Mouse (Mus musculus) stomach, embryonic 15.5 days (tissue): Measurements from ENCODE around the gene Mbnl2. TPM values are rescaled to one million over a fixed set of nuclear protein-coding genes. Genes with fewer than 3 reads are reported as not detected.

Source experiments
- ATAC-seq: fragments of 200-750 bp; cut with Nextera tagmentation; 2 replicates; pipeline ENCODE4 v1.8.0; 2017; ENCODE audit warnings: low read depth, moderate number of reproducible peaks, moderate TSS enrichment; ENCODE audit not compliant: insufficient read depth, low FRiP score
- H3K27ac ChIP-seq: fragments of 300-500 bp; sonication (generic); 2 replicates; pipeline ENCODE4 v1.5.1; 2015; ENCODE audit warnings: mild to moderate bottlenecking, inconsistent platforms
- H3K27me3 ChIP-seq: fragments of 300-500 bp; sonication (generic); replicated peaks from 2 replicates; pipeline ENCODE4 v1.6.1; 2015; ENCODE audit warnings: inconsistent platforms
- H3K36me3 ChIP-seq: fragments of 300-500 bp; sonication (generic); 2 replicates; pipeline ENCODE4 v1.6.1; 2015; ENCODE audit warnings: inconsistent platforms
- H3K4me1 ChIP-seq: fragments of 300-500 bp; sonication (generic); 2 replicates; pipeline ENCODE4 v1.6.1; 2015; ENCODE audit warnings: inconsistent platforms
- H3K4me2 ChIP-seq: fragments of 300-500 bp; sonication (generic); 2 replicates; pipeline ENCODE4 v1.6.1; 2015; ENCODE audit warnings: mild to moderate bottlenecking, inconsistent platforms
- H3K4me3 ChIP-seq: fragments of 300-500 bp; sonication (generic); replicated peaks from 2 replicates; pipeline ENCODE4 v1.5.1; 2015; ENCODE audit warnings: inconsistent platforms
- H3K9ac ChIP-seq: fragments of 300-500 bp; sonication (generic); 2 replicates; pipeline ENCODE4 v1.6.1; 2015; ENCODE audit warnings: inconsistent platforms
- H3K9me3 ChIP-seq: fragments of 300-500 bp; sonication (generic); 2 replicates; pipeline ENCODE4 v1.6.1; 2016; ENCODE audit warnings: inconsistent platforms
- WGBS: fragments of 180-500 bp; shearing (Covaris S2); methylation state at CpG from one replicate; pipeline ENCODE4 v1.1.7; 2015; 5-methylcytosine and 5-hydroxymethylcytosine counted together
- polyA plus RNA-seq: library from polyadenylated mRNA; unstranded; fragments of >200 nt; fragmentation: Nextera tagmentation; extraction: Ambion mirVana; gene quantifications from 2 replicates; pipeline ENCODE4 v1.2.1, GENCODE M21; 2015

Gene Mbnl2
- polyA plus RNA-seq, 1 experiment from 2014 or later, result 109 TPM

DNA sequence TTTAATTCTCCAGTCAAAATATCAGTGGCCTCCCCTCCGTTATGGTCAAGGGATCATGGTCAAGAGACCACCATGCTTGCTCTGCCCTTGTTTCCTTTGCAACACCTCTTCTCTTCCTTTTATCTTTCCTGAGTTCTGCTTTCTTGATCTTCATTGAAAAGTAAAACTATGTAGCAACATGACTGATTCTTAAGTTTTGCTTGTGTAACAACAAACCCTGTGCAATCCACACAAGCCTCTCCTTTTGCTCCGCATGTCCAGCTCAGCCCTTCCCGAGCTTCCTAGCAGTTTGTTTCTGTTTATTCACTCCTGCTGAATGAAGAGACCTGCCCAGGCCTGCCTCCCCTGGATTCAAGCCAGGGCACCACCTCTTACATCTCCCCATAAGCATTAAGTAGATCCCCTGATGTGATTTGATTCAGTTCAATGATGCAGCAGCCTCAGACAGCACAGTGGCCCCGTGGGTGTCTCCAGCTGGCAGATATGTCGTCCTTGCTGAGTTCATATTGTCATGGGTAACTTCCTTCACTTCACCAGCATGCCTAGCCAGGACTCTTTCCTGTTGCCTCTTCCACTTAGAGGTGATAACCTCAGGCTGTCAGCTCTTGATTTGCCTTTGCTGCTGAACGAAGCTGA lies 27.6 kb downstream of the Mbnl2 start:
- Histone ChIP-seq H3K36me3 (no peaks in the 10 kb centered on the region), H3K4me2 (0 out of 2 replicates have a peak overlapping the region, but pooled peaks have one; percentile 9), H3K27ac (peak overlapping the region; percentile 17), H3K27me3 (no peaks in the 10 kb centered on the region), H3K4me3 (no peak overlapping the region), H3K4me1 (peaks cover 27% of the 10 kb centered on the region), H3K9ac (no peak overlapping the region), H3K9me3 (no peaks in the 10 kb centered on the region)
- 24% methylated on average over 6 of the region's 6 CpGs for WGBS
- ATAC-seq, result no peak

DNA sequence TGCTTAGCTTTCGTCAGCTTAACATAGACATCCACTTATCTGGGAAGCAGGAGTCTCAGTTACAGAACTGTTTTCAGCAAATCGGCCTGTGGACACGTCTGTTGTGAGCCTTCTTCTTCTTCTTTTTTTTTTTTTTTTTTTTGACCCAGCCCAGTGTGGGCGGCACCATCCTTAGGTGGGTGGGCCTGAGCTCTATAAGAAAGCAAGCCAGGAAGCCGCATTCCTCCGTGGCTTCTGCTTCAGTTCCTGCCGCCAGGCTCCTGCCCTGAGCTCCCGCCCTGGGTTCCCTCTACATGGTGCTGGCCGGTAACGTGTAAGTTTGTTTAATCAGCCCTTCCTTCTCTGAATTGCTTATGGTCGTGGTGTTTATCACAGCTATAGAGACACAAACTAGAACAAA lies 30.8 kb downstream of the Mbnl2 start:
- H3K4me3 ChIP-seq, result no peak overlapping the region
- no peak overlapping the region for H3K27ac ChIP-seq
- no peak overlapping the region for H3K9ac ChIP-seq
- WGBS, result 62% methylated on average over 11 of the region's 11 CpGs
- H3K4me1 ChIP-seq, result peaks cover 36% of the 10 kb centered on the region
- no peak overlapping the region for H3K4me2 ChIP-seq
- H3K27me3 ChIP-seq, result no peaks in the 10 kb centered on the region
- ATAC-seq, result no peak
- no peaks in the 10 kb centered on the region for H3K9me3 ChIP-seq
- H3K36me3 ChIP-seq, result no peaks in the 10 kb centered on the region

DNA sequence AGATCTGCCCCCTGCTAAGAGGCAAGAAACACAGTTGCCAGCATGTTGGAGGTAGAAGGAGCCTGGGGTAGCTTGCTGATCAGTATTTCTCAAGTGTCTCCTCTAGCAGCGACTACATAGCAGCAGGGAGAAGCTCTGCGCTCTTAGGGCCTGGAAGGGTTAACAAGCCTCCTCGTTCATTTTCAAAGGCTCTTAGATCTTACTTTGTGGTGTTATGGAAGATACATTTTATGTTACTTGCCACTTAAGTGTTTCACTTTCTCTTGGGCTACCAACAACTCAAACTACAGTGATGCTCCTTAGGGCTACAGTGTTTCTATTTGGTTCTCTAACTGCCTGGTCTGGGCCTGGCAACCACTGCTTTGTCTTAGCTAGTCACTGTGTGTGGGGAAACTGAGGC lies 31.9 kb downstream of the Mbnl2 start:
- ATAC-seq, result no peak
- no peak overlapping the region for H3K9ac ChIP-seq
- WGBS, result 68% methylated on average over 3 of the region's 3 CpGs
- peaks cover 45% of the 10 kb centered on the region for H3K4me1 ChIP-seq
- H3K27me3 ChIP-seq, result no peaks in the 10 kb centered on the region
- no peaks in the 10 kb centered on the region for H3K9me3 ChIP-seq
- H3K36me3 ChIP-seq, result no peaks in the 10 kb centered on the region
- 0 out of 2 replicates have a peak overlapping the region, but pooled peaks have one; percentile 49 for H3K27ac ChIP-seq
- no peak overlapping the region for H3K4me3 ChIP-seq
- no peak overlapping the region for H3K4me2 ChIP-seq

DNA sequence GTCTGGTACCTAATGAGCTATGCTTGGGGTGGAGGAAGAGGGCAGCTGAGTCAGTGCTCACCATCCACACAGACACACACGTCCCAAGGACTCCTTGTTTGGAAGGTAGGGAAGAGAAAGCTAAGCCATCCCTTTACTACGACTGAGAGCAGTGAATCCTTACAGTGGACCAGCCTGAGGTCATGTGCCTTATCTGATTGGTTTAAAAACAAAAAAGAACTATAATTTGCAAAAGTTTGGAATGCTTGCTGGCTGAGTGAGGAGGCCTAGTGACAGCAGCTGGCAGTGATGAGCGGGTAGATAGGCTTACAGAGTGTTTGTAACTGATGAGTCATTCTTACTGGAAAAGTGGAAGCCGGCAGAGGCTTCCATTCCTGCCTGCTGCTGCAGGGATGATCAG lies 32.5 kb downstream of the Mbnl2 start:
- no peaks in the 10 kb centered on the region for H3K36me3 ChIP-seq
- H3K9ac ChIP-seq, result no peak overlapping the region
- no peak overlapping the region for H3K4me2 ChIP-seq
- ATAC-seq, result no peak
- H3K27me3 ChIP-seq, result no peaks in the 10 kb centered on the region
- no peak overlapping the region for H3K4me3 ChIP-seq
- H3K9me3 ChIP-seq, result no peaks in the 10 kb centered on the region
- H3K4me1 ChIP-seq, result peaks cover 47% of the 10 kb centered on the region
- 33% methylated on average over 4 of the region's 4 CpGs for WGBS
- peak overlapping the region; percentile 49; the same call in 1 of the 2 replicates for H3K27ac ChIP-seq

DNA sequence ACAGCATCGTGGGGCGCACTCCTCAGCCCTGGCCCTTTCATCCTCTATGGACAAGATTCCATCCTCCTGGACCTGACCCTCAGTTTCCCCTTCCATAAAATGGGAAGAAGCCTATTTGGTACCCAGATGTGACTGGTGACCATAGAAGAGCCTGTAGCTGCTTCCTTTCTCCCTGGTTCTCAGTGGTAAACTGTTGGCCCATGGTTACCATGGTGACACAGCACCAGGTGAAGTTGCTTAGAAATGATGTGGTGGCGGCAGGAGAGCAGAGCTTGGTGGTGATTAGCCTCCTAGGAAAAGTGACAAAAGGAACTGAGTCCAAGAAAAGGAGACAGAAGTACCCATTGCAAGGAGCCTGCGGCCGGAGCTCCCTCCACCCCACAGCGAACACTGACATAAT lies 34.2 kb downstream of the Mbnl2 start:
- Histone ChIP-seq H3K27me3 (no peaks in the 10 kb centered on the region), H3K9ac (no peak overlapping the region), H3K4me3 (no peak overlapping the region), H3K9me3 (no peaks in the 10 kb centered on the region), H3K36me3 (no peaks in the 10 kb centered on the region), H3K4me1 (peaks cover 44% of the 10 kb centered on the region; the same call in 1 of the 2 replicates), H3K4me2 (no peak overlapping the region), H3K27ac (peak overlapping the region; percentile 75; the same call in 1 of the 2 replicates)
- 87% methylated on average over 6 of the region's 6 CpGs for WGBS
- no peak for ATAC-seq

DNA sequence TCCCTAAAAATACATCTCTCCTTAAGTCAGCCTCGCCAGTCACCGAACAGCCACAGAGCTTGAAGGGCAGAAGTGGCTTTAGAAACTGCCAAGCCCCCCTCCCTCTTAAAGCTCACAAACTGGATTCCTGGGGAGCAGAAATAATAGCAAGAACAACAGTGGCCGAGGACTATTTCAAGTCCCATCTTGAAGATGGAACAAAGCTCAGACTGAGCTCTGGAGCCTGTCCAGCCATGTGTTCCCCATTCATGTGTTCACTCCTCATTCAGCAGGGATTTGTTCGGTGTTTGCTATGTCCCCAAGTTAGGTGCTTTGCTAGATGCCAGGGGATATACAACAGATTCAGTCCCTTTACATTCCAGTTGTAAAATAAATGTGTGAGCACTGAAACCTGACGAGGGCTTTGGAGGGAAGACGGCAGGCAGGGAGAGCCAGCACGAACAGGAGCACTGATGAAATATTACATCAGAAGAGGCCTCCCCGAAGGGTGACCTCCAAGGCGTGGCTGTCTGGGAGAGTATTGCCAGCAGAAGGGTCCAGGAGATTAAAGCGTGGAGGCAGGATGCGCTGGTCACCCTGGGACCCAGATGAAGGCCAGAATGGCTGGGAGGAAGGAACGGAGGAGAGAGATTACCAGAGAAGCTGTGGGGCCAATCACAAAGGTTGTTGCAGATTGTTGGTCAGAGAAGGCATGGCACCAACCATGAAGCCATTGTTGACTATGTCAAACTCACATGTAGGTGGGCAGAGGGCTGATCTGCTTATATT lies 36.0 kb downstream of the Mbnl2 start:
- Histone ChIP-seq H3K36me3 (no peaks in the 10 kb centered on the region), H3K4me3 (no peak overlapping the region), H3K9me3 (no peaks in the 10 kb centered on the region), H3K4me2 (no peak overlapping the region), H3K9ac (no peak overlapping the region), H3K4me1 (peaks cover 50% of the 10 kb centered on the region; the same call in 1 of the 2 replicates), H3K27me3 (no peaks in the 10 kb centered on the region), H3K27ac (peak overlapping the region; percentile 75)
- WGBS, result 65% methylated on average over 12 of the region's 12 CpGs
- no peak for ATAC-seq

DNA sequence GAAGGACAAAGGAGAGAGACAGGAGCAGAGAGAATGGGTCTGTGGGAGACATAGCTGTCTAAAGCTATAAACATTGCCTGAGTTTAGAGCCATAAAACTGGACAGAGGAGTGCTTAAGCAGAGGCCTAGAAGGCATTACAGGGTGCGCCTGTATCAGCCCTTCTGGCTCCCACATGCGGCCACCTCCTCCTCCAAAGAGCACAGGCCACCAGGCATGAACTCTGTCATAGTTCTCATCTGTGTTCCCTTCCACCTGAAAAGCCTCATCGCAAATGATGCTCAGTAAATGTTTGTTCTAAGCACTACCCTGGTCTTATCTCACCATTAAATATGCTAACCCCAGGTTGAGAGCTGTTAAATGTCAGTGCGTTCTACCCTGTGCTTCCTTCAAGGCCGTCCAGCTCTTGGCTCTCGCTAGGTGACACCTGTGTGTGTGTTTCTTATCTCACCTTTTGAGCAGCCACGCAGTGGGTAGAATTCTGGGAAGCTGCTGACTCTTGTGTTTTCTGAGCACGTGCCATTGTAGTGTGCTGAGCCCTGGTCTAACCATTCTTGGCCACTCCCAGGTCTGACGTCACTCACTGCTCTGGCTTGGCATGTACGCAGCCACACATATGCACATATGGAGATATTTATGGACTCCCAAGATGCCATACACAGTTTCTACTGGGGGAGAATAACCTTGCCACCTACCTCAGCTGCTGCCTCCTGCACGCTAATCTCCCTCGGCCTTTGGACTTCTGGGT lies 37.4 kb downstream of the Mbnl2 start:
- Histone ChIP-seq H3K27me3 (no peaks in the 10 kb centered on the region), H3K4me2 (peak overlapping the region; percentile 27), H3K9ac (no peak overlapping the region), H3K9me3 (no peaks in the 10 kb centered on the region), H3K4me3 (no peak overlapping the region), H3K27ac (peak overlapping the region; percentile 88), H3K36me3 (no peaks in the 10 kb centered on the region), H3K4me1 (peaks cover 44% of the 10 kb centered on the region; the same call in 1 of the 2 replicates)
- peak; percentile 91 for ATAC-seq
- 63% methylated on average over 12 of the region's 12 CpGs for WGBS

DNA sequence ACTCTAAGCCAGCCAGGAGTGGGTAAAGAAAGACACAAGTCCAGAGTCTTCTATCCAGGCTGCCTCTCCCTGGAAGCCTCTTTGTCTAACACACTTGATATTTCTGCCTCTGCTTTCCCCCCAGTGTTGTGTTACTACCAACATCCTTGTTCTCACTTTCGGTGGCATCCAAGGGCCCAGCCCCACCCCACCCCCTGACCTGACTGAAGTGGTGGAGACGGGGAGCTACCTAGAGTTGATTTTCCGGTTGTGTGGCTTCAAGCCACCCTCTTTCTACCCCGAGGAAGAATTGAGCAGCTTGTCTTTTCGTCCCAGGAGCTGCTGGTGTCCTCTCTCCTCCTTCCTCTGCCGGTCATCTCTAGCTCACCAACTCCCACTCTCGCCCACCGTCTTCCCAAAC lies 38.0 kb downstream of the Mbnl2 start:
- H3K9me3 ChIP-seq, result no peaks in the 10 kb centered on the region
- peak overlapping the region; percentile 30 for H3K4me2 ChIP-seq
- no peaks in the 10 kb centered on the region for H3K36me3 ChIP-seq
- H3K9ac ChIP-seq, result no peak overlapping the region
- no peak overlapping the region for H3K4me3 ChIP-seq
- WGBS, result 76% methylated on average over 8 of the region's 8 CpGs
- ATAC-seq, result peak; percentile 54
- H3K27ac ChIP-seq, result peak overlapping the region; percentile 88
- H3K4me1 ChIP-seq, result peaks cover 41% of the 10 kb centered on the region; the same call in 1 of the 2 replicates
- H3K27me3 ChIP-seq, result no peaks in the 10 kb centered on the region

DNA sequence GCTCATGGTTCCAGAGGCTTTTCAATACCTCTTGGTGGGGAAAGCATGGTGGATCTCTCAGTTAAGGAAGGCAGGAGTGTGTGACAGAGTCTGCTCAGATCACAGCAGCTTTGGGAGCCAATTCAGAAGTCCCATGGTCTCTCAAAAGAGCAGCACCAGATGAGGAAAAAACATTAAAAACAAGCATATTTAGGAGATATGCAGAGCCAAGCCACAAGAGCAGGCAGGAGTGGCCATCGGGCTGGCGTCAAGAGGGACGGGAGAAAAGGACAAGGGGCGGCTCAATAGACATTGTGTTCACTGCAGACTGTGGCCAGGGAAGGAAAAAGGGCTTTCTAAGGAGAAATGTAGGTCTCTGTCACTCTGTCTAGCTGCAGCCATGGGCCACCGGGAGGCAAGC lies 40.3 kb downstream of the Mbnl2 start:
- Histone ChIP-seq H3K9ac (no peak overlapping the region), H3K4me1 (peaks cover 35% of the 10 kb centered on the region; the same call in 1 of the 2 replicates), H3K36me3 (no peaks in the 10 kb centered on the region; the same call in 1 of the 2 replicates), H3K9me3 (no peaks in the 10 kb centered on the region), H3K4me3 (no peak overlapping the region), H3K4me2 (no peak overlapping the region), H3K27me3 (no peaks in the 10 kb centered on the region), H3K27ac (no peak overlapping the region)
- WGBS, result 79% methylated on average over 5 of the region's 5 CpGs
- no peak for ATAC-seq

DNA sequence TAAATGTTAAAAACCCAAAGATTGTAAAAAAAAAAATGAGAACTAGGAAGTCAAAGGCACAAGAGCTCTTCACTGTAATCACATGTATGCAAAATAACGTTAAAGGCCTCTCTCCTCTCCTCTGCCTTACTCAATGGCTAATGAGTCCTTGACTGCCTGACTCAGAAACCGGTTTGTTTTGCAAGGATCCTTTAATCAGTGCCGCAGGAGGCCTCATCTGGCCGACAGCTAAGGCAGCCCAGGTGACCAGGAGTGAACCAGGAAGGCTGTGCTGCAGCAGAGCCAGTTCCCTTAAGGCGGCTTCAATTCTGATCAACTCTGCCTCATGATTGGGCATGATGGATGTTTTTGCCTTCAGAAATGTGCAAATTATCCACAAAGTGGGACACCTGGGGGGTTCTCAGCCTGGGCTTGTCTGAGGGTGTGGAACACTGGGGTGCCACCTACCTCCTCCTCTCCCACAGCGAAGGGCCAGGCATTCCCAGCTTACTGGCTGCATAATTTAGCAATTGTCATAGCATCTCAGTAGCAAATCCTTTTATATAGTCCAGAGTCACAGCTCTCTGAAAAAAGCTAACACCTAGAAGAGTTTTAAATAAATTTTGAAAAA lies 43.0 kb downstream of the Mbnl2 start:
- no peak overlapping the region for H3K4me2 ChIP-seq
- H3K36me3 ChIP-seq, result no peaks in the 10 kb centered on the region; the same call in 1 of the 2 replicates
- 42% methylated on average over 6 of the region's 6 CpGs for WGBS
- no peak overlapping the region for H3K4me3 ChIP-seq
- ATAC-seq, result peak; percentile 82
- peak overlapping the region; percentile 71 for H3K27ac ChIP-seq
- no peak overlapping the region for H3K9ac ChIP-seq
- H3K9me3 ChIP-seq, result no peaks in the 10 kb centered on the region
- peaks cover 21% of the 10 kb centered on the region; the same call in 1 of the 2 replicates for H3K4me1 ChIP-seq
- H3K27me3 ChIP-seq, result no peaks in the 10 kb centered on the region

DNA sequence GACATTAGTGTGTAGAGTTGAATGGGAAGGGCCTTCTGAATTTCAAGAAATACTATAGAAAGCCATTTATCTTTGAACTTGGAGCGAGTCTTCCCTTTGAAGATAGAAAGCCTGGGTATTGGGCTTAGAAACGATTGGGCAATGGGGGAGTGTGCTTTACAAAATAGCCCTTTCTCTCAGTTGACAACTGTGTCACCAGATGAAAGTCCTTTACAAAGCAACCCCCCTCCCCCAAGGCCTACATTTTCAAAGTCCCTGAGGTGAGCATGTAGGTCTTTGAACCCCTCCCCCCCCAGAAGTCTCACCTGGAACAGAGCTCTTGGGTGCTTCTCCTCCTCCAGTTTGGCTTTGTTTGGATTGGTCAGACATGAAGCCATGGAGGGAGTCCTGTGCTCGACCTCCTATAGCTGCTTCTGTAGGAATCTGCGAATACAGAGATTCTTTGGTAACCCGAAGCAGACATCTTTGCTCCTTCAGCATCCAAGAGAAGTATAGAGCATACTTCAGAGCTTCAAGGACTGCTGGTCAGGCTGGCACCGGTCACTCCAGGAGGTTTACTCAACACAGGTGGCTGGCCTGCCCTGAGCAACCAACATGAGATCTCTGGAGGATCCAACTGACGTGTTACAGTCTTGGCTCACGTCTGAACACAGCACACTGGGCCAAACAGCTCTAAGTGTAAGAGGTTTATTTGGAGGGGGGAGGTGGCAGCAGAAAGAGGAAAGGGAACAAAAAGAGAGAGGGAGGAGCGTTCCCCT lies 43.7 kb downstream of the Mbnl2 start:
- peaks cover 22% of the 10 kb centered on the region for H3K4me1 ChIP-seq
- H3K9ac ChIP-seq, result no peak overlapping the region
- H3K27ac ChIP-seq, result peak overlapping the region; percentile 5; the same call in 1 of the 2 replicates
- no peaks in the 10 kb centered on the region for H3K9me3 ChIP-seq
- no peak overlapping the region for H3K4me3 ChIP-seq
- H3K4me2 ChIP-seq, result no peak overlapping the region
- H3K36me3 ChIP-seq, result no peaks in the 10 kb centered on the region; the same call in 1 of the 2 replicates
- no peak for ATAC-seq
- 61% methylated on average over 9 of the region's 9 CpGs for WGBS
- no peaks in the 10 kb centered on the region for H3K27me3 ChIP-seq
